Comparison of ENCODE assay signal across 8 mouse cellular contexts in the genomic region with DNA sequence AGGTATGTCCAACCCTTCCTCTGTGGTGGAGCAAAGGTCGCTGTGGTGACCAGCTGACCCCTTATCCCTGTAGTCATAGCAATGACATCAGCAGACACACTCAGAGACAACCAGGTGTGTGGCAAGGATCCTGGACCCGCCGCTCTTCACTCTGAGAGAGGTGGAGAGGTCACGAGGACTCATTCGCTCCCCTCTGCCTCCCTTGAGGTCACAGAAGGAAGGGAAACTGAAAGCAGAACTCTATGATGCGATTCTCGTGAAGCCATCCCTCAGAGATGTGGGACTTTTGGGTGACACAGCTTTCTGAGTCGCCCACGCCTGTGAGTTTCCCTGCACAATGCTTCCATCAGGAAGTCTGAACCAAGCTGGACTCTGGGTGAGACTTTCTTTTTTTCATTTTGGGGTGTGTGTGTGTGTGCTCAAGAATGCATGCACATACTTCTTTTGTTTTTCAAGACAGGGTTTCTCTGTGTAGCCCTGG. TPM values are rescaled to one million over a fixed set of nuclear protein-coding genes. Genes with fewer than 3 reads are reported as not detected.
A peak's percentile ranks its signal among the peaks of the same experiment; 100 is the strongest.
DNase-seq lines count a peak whose midpoint lies in the region; ATAC-seq and TF ChIP-seq lines count a peak whose summit lies in the region.

No protein-coding gene starts in this region.

- 37% methylated on average over 9 of the region's 9 CpGs for WGBS in heart, embryonic 13.5 days
- WGBS in lung, adult 2 months, result 19% methylated on average over 9 of the region's 9 CpGs
- 62% methylated on average over 9 of the region's 9 CpGs for WGBS in stomach, postnatal 0 days

- TF ChIP-seq EP300 in stomach, postnatal 0 days (optimal IDR thresholded peaks at IDR 0.05), result no peak

- H3K4me2 ChIP-seq in heart, embryonic 13.5 days, result peak overlapping the region; percentile 63
- peak overlapping the region; percentile 23 for H3K4me2 ChIP-seq in stomach, postnatal 0 days (replicated peaks; ENCODE audit: low read depth)

- H3K9me3 ChIP-seq in heart, embryonic 13.5 days, result peaks cover 3% of the 10 kb centered on the region; the same call in 1 of the 2 replicates
- no peaks in the 10 kb centered on the region for H3K9me3 ChIP-seq in stomach, postnatal 0 days (ENCODE audit: control insufficient read depth, low read length)

- H3K36me3 ChIP-seq in heart, embryonic 13.5 days, result peaks cover 39% of the 10 kb centered on the region
- H3K36me3 ChIP-seq in stomach, postnatal 0 days (ENCODE audit: control insufficient read depth, insufficient read depth, low read length), result no peaks in the 10 kb centered on the region; the same call in 1 of the 2 replicates

- no peak for TF ChIP-seq CTCF in lung, adult 2 months (IDR thresholded peaks at IDR 0.05; ENCODE audit: insufficient read depth, low read length)
- TF ChIP-seq CTCF in stomach, postnatal 0 days (IDR thresholded peaks at IDR 0.05; ENCODE audit: low read depth), result no peak

- H3K4me1 ChIP-seq in heart, embryonic 13.5 days, result peaks cover 53% of the 10 kb centered on the region
- peaks cover 26% of the 10 kb centered on the region for H3K4me1 ChIP-seq in lung, adult 2 months (ENCODE audit: control insufficient read depth, insufficient read depth, low read length)
- H3K4me1 ChIP-seq in stomach, postnatal 0 days (replicated peaks; ENCODE audit: control insufficient read depth, insufficient read depth), result no peaks in the 10 kb centered on the region; the same call in 1 of the 2 replicates

- H3K27me3 ChIP-seq in heart, embryonic 13.5 days (replicated peaks), result no peaks in the 10 kb centered on the region
- H3K27me3 ChIP-seq in stomach, postnatal 0 days (ENCODE audit: control insufficient read depth, insufficient read depth, low read length), result no peaks in the 10 kb centered on the region

- H3K4me3 ChIP-seq in heart, embryonic 13.5 days, result peak overlapping the region; percentile 20
- peak overlapping the region; percentile 15 for H3K4me3 ChIP-seq in lung, adult 2 months (replicated peaks; ENCODE audit: extremely low read depth, low read depth, low read length)
- no peak overlapping the region for H3K4me3 ChIP-seq in stomach, postnatal 0 days (ENCODE audit: low read depth, low read length)

- peak overlapping the region; percentile 97 for H3K27ac ChIP-seq in heart, embryonic 13.5 days (replicated peaks)
- 0 out of 2 replicates have a peak overlapping the region, but pooled peaks have one; percentile 8 for H3K27ac ChIP-seq in stomach, postnatal 0 days (replicated peaks)

- no peak for TF ChIP-seq POLR2A in lung, adult 2 months (IDR thresholded peaks at IDR 0.05; ENCODE audit: borderline replicate concordance, extremely low read depth, low read depth, low read length)

- no peak for ATAC-seq in heart, embryonic 13.5 days (ENCODE audit: extremely low read depth, insufficient number of reproducible peaks, low FRiP score, low TSS enrichment)
- peak; percentile 22 for ATAC-seq in stomach, postnatal 0 days (ENCODE audit: low FRiP score, low TSS enrichment)

- peak; percentile 37 for DNase-seq in right cerebral cortex, adult 18-20 months
- DNase-seq in right cerebral cortex, postnatal 10 days (ENCODE audit: low spot score in 2 of 2), result no peak
- no peak for DNase-seq in lung, adult 2 months
- no peak for DNase-seq in stomach, postnatal 0 days (ENCODE audit: low spot score)
- no peak for DNase-seq in adrenal gland, postnatal 10 days
- DNase-seq in left cerebral cortex, postnatal 36 days (ENCODE audit: low spot score in 2 of 2), result no peak
- DNase-seq in adrenal gland, postnatal 14 days, result no peak

- H3K9ac ChIP-seq in heart, embryonic 13.5 days, result peak overlapping the region; percentile 64
- H3K9ac ChIP-seq in stomach, postnatal 0 days (ENCODE audit: low read length), result no peak overlapping the region

- intact Hi-C loops in left cerebral cortex, postnatal 36 days (cut with DNase I), result loop anchor here (5.0 kb wide), 1 partner anchor 42 kb away; a partner anchor contains a TSS

RNA-seq across cellular contexts. Expression of a gene that starts 39.3 kb away (rescaled TPM):
- polyA plus RNA-seq in heart, embryonic 13.5 days (2015; fragmentation: Nextera tagmentation; extraction: Ambion mirVana), result 141 and 146 TPM in 2 replicates
- 19.4 and 31.0 TPM in 2 replicates for polyA plus RNA-seq in lung, adult 2 months (2012; rRNA removed)
- 95.9 and 108 TPM in 2 replicates for polyA plus RNA-seq in stomach, postnatal 0 days (2015; fragmentation: Nextera tagmentation; extraction: Ambion mirVana)
- total RNA-seq in adrenal gland, postnatal 10 days (2021), result 100 to 1,000 TPM; 104 to 137 TPM
- total RNA-seq in left cerebral cortex, postnatal 36 days (2021), result 100 to 1,000 TPM; 101 to 153 TPM
- 120 and 136 TPM in 2 replicates for total RNA-seq in adrenal gland, postnatal 14 days (2021)

RNA-seq across cellular contexts. Expression of a gene that starts 41.2 kb away (rescaled TPM):
- polyA plus RNA-seq in heart, embryonic 13.5 days (2015; fragmentation: Nextera tagmentation; extraction: Ambion mirVana), result 202 and 213 TPM in 2 replicates
- polyA plus RNA-seq in lung, adult 2 months (2012; rRNA removed), result 190 and 227 TPM in 2 replicates
- polyA plus RNA-seq in stomach, postnatal 0 days (2015; fragmentation: Nextera tagmentation; extraction: Ambion mirVana), result 69.2 and 73.6 TPM in 2 replicates
- 100 to 1,000 TPM; 109 to 128 TPM for total RNA-seq in adrenal gland, postnatal 10 days (2021)
- 10 to 100 TPM; 33.8 to 36.2 TPM for total RNA-seq in left cerebral cortex, postnatal 36 days (2021)
- total RNA-seq in adrenal gland, postnatal 14 days (2021), result 95.7 and 116 TPM in 2 replicates
